In the genomic region with DNA sequence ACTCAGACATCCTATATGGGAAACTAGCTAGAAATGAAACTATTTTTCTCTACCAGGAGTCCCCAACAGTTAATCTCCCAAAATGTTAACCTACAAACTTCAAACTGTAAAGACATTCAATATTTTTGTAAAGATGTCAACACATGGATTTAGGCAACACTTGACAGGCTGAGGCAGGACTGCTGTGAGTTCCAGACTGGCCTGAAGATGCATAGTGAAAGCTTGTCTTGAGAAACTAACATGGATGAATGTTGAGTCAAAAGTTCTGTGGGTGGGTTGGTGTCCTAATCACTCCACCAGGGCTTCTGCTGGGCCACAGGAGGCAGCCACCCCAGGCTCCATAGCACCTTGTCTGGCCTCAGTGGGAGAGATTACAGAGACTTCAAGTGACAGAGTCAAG, we compare ENCODE assay signal across 12 mouse cellular contexts. TPM values are rescaled to one million over a fixed set of nuclear protein-coding genes. Genes with fewer than 3 reads are reported as not detected.
A peak's percentile ranks its signal among the peaks of the same experiment; 100 is the strongest.
DNase-seq lines count a peak whose midpoint lies in the region; ATAC-seq lines count a peak whose summit lies in the region.
"Had no signal": no experiment of that assay in that cellular context is flagged by ENCODE, and none has a peak within 500 bp of the region (broad histone marks: within the 10 kb centered on the region; RNA-seq: fewer than 3 reads in every experiment).

No protein-coding gene starts in this region.

- no peak overlapping the region for H3K27ac ChIP-seq in intestine, embryonic 14.5 days (ENCODE audit: low read depth)
- H3K27ac ChIP-seq in midbrain, embryonic 16.5 days (ENCODE audit: low read length), result no peak overlapping the region
- H3K27ac ChIP-seq: kidney, postnatal 0 days had no signal

- ATAC-seq in megakaryocyte, adult 5-6 weeks (ENCODE audit: poor library complexity, severe bottlenecking), result no peak
- ATAC-seq in intestine, embryonic 14.5 days (replicated peaks; ENCODE audit: low FRiP score, low TSS enrichment, low read depth), result no peak
- no peak for ATAC-seq in midbrain, embryonic 16.5 days
- ATAC-seq in activated CD4-positive, CD25-positive, alpha-beta regulatory T cell, adult 4 months, result no peak

- peaks cover 34% of the 10 kb centered on the region for H3K36me3 ChIP-seq in megakaryocyte, embryonic 14.5 days (replicated peaks; ENCODE audit: low read length)
- H3K36me3 ChIP-seq in intestine, embryonic 14.5 days (ENCODE audit: control insufficient read depth, insufficient read depth, low read length), result no peaks in the 10 kb centered on the region
- peaks cover 4% of the 10 kb centered on the region; the same call in 1 of the 2 replicates for H3K36me3 ChIP-seq in midbrain, embryonic 16.5 days (ENCODE audit: control insufficient read depth, insufficient read depth, low read length)

- peak overlapping the region; percentile 97 for H3K4me3 ChIP-seq in megakaryocyte, embryonic 14.5 days (replicated peaks)
- H3K4me3 ChIP-seq in intestine, embryonic 14.5 days (ENCODE audit: low read depth, low read length), result no peak overlapping the region
- H3K4me3 ChIP-seq in midbrain, embryonic 16.5 days (ENCODE audit: low read depth, low read length), result no peak overlapping the region; the same call in 1 of the 2 replicates

- H3K9me3 ChIP-seq in megakaryocyte, embryonic 14.5 days, result no peaks in the 10 kb centered on the region
- no peaks in the 10 kb centered on the region for H3K9me3 ChIP-seq in intestine, embryonic 14.5 days (ENCODE audit: control insufficient read depth, low read length)
- H3K9me3 ChIP-seq in midbrain, embryonic 16.5 days (replicated peaks; ENCODE audit: control insufficient read depth, low read length, poor library complexity, severe bottlenecking), result no peaks in the 10 kb centered on the region

- peak overlapping the region; percentile 78; the same call in 1 of the 2 replicates for H3K4me2 ChIP-seq in intestine, embryonic 14.5 days (ENCODE audit: low read length)
- peak overlapping the region; percentile 72 for H3K4me2 ChIP-seq in midbrain, embryonic 16.5 days (ENCODE audit: low read length)

- H3K4me1 ChIP-seq in megakaryocyte, embryonic 14.5 days, result peaks cover 64% of the 10 kb centered on the region
- peaks cover 20% of the 10 kb centered on the region for H3K4me1 ChIP-seq in intestine, embryonic 14.5 days (replicated peaks; ENCODE audit: control insufficient read depth, insufficient read depth, low read length)
- peaks cover 29% of the 10 kb centered on the region for H3K4me1 ChIP-seq in midbrain, embryonic 16.5 days (ENCODE audit: control insufficient read depth, insufficient read depth, low read length)

- H3K27me3 ChIP-seq in megakaryocyte, embryonic 14.5 days (replicated peaks), result no peaks in the 10 kb centered on the region
- H3K27me3 ChIP-seq in intestine, embryonic 14.5 days (replicated peaks; ENCODE audit: control insufficient read depth, insufficient read depth, low read length), result no peaks in the 10 kb centered on the region
- H3K27me3 ChIP-seq in midbrain, embryonic 16.5 days (ENCODE audit: control insufficient read depth, insufficient read depth, low read depth, low read length), result no peaks in the 10 kb centered on the region

- peak; percentile 21 for DNase-seq in cerebellum, adult 9-10 months
- no peak for DNase-seq in cerebellum, adult 18-20 months
- DNase-seq in intestine, embryonic 14.5 days (ENCODE audit: low spot score), result no peak
- DNase-seq in adrenal gland, adult 2 months, result no peak

- H3K9ac ChIP-seq in intestine, embryonic 14.5 days (ENCODE audit: low read length), result no peak overlapping the region
- no peak overlapping the region for H3K9ac ChIP-seq in midbrain, embryonic 16.5 days (ENCODE audit: low read depth, low read length)

RNA-seq across cellular contexts. Expression of a gene that starts 2.2 kb away (rescaled TPM):
- 2.4 and 3.9 TPM in 2 replicates for polyA plus RNA-seq in megakaryocyte, embryonic 14.5 days (2012; ENCODE audit: insufficient read depth, low replicate concordance)
- total RNA-seq in megakaryocyte, adult 5-6 weeks (2015), result 179 and 180 TPM in 2 replicates
- 45.3 and 70.2 TPM in 2 replicates for total RNA-seq in megakaryocyte, adult 5-6 weeks (2017)
- 18.1 and 19.9 TPM in 2 replicates for polyA plus RNA-seq in intestine, embryonic 14.5 days (2014; fragmentation: Nextera tagmentation; extraction: Ambion mirVana)
- 21.7 and 26.5 TPM in 2 replicates for polyA plus RNA-seq in midbrain, embryonic 16.5 days (2015; fragmentation: Nextera tagmentation; extraction: Ambion mirVana)
- 10 to 100 TPM; 26.2 to 31.5 TPM for total RNA-seq in adrenal gland, adult 2 months (2021)
- polyA plus RNA-seq in adrenal gland, adult 2 months (2012; rRNA removed), result 7.8 and 8.7 TPM in 2 replicates
- polyA plus RNA-seq in activated CD4-positive, CD25-positive, alpha-beta regulatory T cell, adult 4 months (2017; shearing (Covaris generic)), result 10 to 100 TPM; 22.8 to 25.0 TPM

RNA-seq across cellular contexts. Expression of a gene that starts 8.9 kb away (rescaled TPM):
- polyA plus RNA-seq in megakaryocyte, embryonic 14.5 days (2012; ENCODE audit: insufficient read depth, low replicate concordance), result not detected in 2 replicates
- total RNA-seq in megakaryocyte, adult 5-6 weeks (2015), result not detected in 2 replicates
- not detected in 2 replicates for total RNA-seq in megakaryocyte, adult 5-6 weeks (2017)
- polyA plus RNA-seq in intestine, embryonic 14.5 days (2014; fragmentation: Nextera tagmentation; extraction: Ambion mirVana), result not detected in 2 replicates
- polyA plus RNA-seq in midbrain, embryonic 16.5 days (2015; fragmentation: Nextera tagmentation; extraction: Ambion mirVana), result 1.5 TPM in 1 of 2 replicates, not detected in the other
- 1 to 10 TPM; 2.7 to 3.4 TPM for total RNA-seq in adrenal gland, adult 2 months (2021)
- 0.26 and 0.63 TPM in 2 replicates for polyA plus RNA-seq in adrenal gland, adult 2 months (2012; rRNA removed)
- not detected for polyA plus RNA-seq in activated CD4-positive, CD25-positive, alpha-beta regulatory T cell, adult 4 months (2017; shearing (Covaris generic))
- total RNA-seq: common myeloid progenitor, adult 5-6 weeks; monocyte, adult 5-6 weeks had no signal
- polyA plus RNA-seq: kidney, postnatal 0 days; small intestine, adult 2 months had no signal

RNA-seq across cellular contexts. Expression of a gene that starts 19.7 kb away (rescaled TPM):
- polyA plus RNA-seq in megakaryocyte, embryonic 14.5 days (2012; ENCODE audit: insufficient read depth, low replicate concordance), result 0.35 TPM in 1 of 2 replicates, not detected in the other
- total RNA-seq in megakaryocyte, adult 5-6 weeks (2015), result 0.07 and 0.34 TPM in 2 replicates
- total RNA-seq in megakaryocyte, adult 5-6 weeks (2017), result not detected in 2 replicates
- polyA plus RNA-seq in intestine, embryonic 14.5 days (2014; fragmentation: Nextera tagmentation; extraction: Ambion mirVana), result 3.1 TPM in 2 replicates
- 0.72 and 0.82 TPM in 2 replicates for polyA plus RNA-seq in midbrain, embryonic 16.5 days (2015; fragmentation: Nextera tagmentation; extraction: Ambion mirVana)
- not detected for total RNA-seq in adrenal gland, adult 2 months (2021)
- polyA plus RNA-seq in adrenal gland, adult 2 months (2012; rRNA removed), result 0.06 TPM in 1 of 2 replicates, not detected in the other
- polyA plus RNA-seq in activated CD4-positive, CD25-positive, alpha-beta regulatory T cell, adult 4 months (2017; shearing (Covaris generic)), result under 1 TPM in 1 of 2 experiments, not detected in 1; 0.30 TPM
- total RNA-seq: common myeloid progenitor, adult 5-6 weeks; monocyte, adult 5-6 weeks had no signal

RNA-seq across cellular contexts. Expression of a gene that starts 36.8 kb away (rescaled TPM):
- polyA plus RNA-seq in megakaryocyte, embryonic 14.5 days (2012; ENCODE audit: insufficient read depth, low replicate concordance), result 5.5 and 12.5 TPM in 2 replicates
- total RNA-seq in megakaryocyte, adult 5-6 weeks (2015), result 9.5 and 13.1 TPM in 2 replicates
- total RNA-seq in megakaryocyte, adult 5-6 weeks (2017), result 12.1 and 12.4 TPM in 2 replicates
- polyA plus RNA-seq in intestine, embryonic 14.5 days (2014; fragmentation: Nextera tagmentation; extraction: Ambion mirVana), result 6.3 and 7.0 TPM in 2 replicates
- 5.1 and 6.1 TPM in 2 replicates for polyA plus RNA-seq in midbrain, embryonic 16.5 days (2015; fragmentation: Nextera tagmentation; extraction: Ambion mirVana)
- total RNA-seq in adrenal gland, adult 2 months (2021), result 10 to 100 TPM; 15.7 to 27.8 TPM
- 25.3 and 27.7 TPM in 2 replicates for polyA plus RNA-seq in adrenal gland, adult 2 months (2012; rRNA removed)
- polyA plus RNA-seq in activated CD4-positive, CD25-positive, alpha-beta regulatory T cell, adult 4 months (2017; shearing (Covaris generic)), result 1 to 10 TPM; 2.8 to 6.0 TPM

RNA-seq across cellular contexts. Expression of a gene that starts 56.8 kb away (rescaled TPM):
- 0.19 TPM in 1 of 2 replicates, not detected in the other for polyA plus RNA-seq in megakaryocyte, embryonic 14.5 days (2012; ENCODE audit: insufficient read depth, low replicate concordance)
- total RNA-seq in megakaryocyte, adult 5-6 weeks (2015), result 1.3 and 3.9 TPM in 2 replicates
- total RNA-seq in megakaryocyte, adult 5-6 weeks (2017), result 1.1 and 1.7 TPM in 2 replicates
- polyA plus RNA-seq in intestine, embryonic 14.5 days (2014; fragmentation: Nextera tagmentation; extraction: Ambion mirVana), result 3.6 and 4.1 TPM in 2 replicates
- polyA plus RNA-seq in midbrain, embryonic 16.5 days (2015; fragmentation: Nextera tagmentation; extraction: Ambion mirVana), result 29.7 and 33.9 TPM in 2 replicates
- total RNA-seq in adrenal gland, adult 2 months (2021), result 10 to 100 TPM; 27.1 to 41.4 TPM
- 84.3 and 86.8 TPM in 2 replicates for polyA plus RNA-seq in adrenal gland, adult 2 months (2012; rRNA removed)
- polyA plus RNA-seq in activated CD4-positive, CD25-positive, alpha-beta regulatory T cell, adult 4 months (2017; shearing (Covaris generic)), result not detected
- total RNA-seq: monocyte, adult 5-6 weeks had no signal
